Mouse (Mus musculus) WW6 (cell line): ENCODE data around the gene Lama1.
"Not testable (repeated sequence)": the region's sequence is repeated elsewhere in the genome, so short reads cannot be mapped to it uniquely, and the experiment has no call there.

Experiments used
- DNase-seq: peaks from one replicate; pipeline ENCODE4 v3.0.0-alpha.2; 2013; ENCODE audit warnings: low read depth, low spot score

Gene Lama1

GRCm38 (mm10) chr17:67837351-67838090, 140.5 kb downstream of the Lama1 start:
- peak; percentile 45 for DNase-seq

- DNase-seq, result no peak
Measured at GRCm38 (mm10) chr17:67838948-67839347, 141.9 kb downstream of the Lama1 start.

DNA sequence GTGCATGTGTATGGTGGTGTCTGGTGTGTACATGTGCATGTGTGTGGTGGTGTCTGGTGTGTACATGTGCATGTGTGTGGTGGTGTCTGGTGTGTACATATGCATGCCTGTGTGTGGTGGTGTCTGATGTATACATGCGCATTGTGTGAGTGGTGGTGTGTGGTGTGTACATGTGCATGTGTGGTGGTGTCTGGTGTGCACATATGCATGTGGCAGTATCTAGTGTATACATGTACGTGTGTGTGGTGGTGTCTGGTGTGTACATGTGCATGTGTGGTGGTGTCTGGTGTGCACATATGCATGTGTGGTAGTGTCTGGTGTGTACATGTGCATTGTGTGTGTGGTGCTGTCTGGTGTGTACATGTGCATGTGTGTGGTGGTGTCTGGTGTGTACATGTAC, 144.4 kb downstream of the Lama1 start:
- not testable (repeated sequence) for DNase-seq

DNA sequence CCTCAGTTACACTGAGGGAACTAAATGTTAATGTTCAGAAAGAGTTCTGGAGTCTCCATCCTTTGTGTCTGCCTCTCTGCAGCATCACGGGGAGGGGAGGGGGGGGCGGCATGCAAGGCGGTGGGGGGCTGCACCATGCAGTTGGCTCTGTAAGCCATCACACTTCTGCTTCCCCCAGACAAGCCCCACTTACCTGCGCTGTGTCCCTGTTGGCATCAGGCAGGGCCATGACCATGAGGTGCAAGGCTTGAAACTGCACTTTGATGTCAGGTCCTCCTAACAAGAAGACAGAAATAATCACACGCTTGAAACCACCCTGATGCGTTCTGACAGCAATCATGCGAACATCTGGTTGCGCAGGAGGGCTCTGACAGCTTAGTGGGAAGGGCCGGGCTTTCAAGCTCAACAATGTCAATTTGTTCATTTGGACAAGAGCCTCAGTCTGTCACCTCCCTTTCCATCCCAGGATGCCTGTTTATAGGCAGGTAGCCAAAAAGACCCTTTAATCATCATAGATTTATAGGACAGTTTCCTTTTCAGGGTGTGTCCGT, 164.1 kb downstream of the Lama1 start:
- no peak for DNase-seq

GRCm38 (mm10) chr17:67861744-67862535, 164.9 kb downstream of the Lama1 start:
- DNase-seq, result no peak

DNA sequence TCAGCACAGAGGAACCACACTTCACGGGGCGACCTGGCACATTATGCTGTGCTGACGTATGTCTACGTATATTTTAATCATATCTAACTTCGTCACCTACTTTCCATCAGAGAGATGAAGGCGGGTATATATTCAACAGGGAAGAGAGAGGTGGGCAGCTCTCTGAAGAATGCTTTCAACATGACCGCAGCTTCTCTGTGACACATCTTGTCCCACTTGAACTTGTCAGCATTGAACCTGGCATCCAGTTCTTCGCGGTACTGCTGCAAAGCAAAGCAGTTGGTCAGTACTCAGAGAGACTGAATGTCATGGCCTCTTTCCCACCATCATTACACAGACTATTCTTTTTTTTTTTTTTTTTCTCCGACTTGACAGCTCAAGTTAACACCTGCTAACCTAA, 167.3 kb downstream of the Lama1 start:
- no peak for DNase-seq

DNA sequence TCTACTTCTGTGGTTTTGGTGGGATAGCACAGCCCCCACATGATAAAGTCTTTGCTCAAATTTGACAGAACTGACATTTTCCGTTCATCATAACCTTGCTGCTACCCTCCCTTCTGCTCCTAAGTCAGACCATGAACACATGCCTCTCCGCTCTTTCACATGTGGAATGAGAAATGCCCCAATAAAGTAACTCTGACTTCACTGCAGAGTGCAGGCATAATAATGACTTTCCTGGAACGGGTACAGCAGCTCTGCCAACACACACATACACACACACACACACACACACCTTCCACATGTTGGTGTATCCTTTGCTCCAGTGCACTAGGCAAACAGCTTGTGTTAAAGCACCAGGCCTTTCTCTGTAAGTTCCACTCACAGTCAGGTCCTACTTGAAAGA, 167.9 kb downstream of the Lama1 start:
- DNase-seq, result no peak

- no peak for DNase-seq
Measured at GRCm38 (mm10) chr17:67866026-67866425, 169.0 kb downstream of the Lama1 start.

GRCm38 (mm10) chr17:67866541-67867241, 169.6 kb downstream of the Lama1 start:
- DNase-seq, result no peak

- peak; percentile 58 for DNase-seq
Measured at GRCm38 (mm10) chr17:67869731-67870601, 172.9 kb downstream of the Lama1 start.
